Mouse (Mus musculus) central nervous system, embryonic 14 days (tissue): ENCODE data around the gene Klhl35. TPM values are rescaled to one million over a fixed set of nuclear protein-coding genes. Genes with fewer than 3 reads are reported as not detected.

Experiments used
- polyA plus RNA-seq: library from polyadenylated mRNA; depleted of rRNA; stranded (reverse); fragments of >200 nt; gene quantifications from 2 replicates; pipeline ENCODE4 v1.2.3, GENCODE M21; 2012; rRNA removed

Gene Klhl35
- 13.4 and 15.2 TPM in 2 replicates for polyA plus RNA-seq

DNA sequence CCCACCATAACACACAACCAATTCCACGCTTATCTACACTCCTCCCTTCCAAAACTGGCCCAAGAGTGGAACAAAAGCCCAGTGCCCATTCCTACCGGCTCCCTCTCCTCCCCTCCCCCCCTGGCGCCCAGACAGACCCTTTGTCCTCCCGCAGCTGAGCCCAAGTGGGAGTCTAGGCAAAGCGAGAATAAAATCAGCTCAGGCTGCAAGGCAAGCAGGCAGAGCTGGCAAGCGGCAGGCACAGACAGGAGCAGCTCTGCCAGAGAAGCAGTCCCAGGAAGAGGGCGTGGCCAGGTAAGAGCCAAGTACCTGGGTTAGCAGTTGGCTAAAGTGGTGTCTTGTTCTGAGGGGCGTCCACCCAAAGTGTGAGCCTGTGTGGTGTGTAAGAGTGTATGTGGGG, at the start of gene Klhl35:
Klhl35 (plus strand) TSS at position 194 of the 400 bp plus-strand sequence.

DNA sequence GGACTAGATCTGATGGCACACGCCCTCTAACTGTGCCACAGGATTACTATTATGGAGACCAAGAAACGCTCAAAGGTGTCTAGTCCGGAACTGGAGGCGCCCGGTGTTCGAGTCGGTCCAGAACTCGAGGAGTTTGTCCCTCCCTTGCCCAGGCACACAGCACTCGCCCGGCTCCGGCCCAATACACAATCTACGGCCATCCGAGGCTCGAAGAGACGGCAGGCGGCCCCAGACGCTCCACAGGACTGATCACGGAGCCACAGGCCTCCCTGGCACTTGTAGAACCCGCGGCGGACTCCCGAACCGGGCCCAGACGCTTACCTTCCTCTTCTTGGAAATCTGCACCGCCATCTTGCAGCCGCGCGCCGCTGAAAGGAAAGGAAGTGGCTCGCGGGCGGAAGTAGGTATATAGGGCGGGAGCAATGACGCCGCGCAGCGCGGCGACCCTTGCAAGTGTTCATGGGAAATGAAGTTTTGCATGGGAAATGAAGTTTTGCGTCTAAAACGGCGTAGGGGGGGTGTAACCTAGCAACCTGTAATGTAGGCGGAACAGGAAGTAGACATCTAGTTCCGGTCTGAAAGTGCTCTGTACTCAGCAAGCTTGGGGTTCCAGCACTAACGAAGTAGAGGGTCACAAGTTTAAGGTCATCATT, 17.6 kb downstream of the Klhl35 start, which contains the start of gene Rps3:
Rps3 (minus strand) TSS at position 468 of the 653 bp plus-strand sequence.

Other genes with a start within 250 kb of the Klhl35 start
- gene Mogat2, start 227.4 kb upstream of the Klhl35 start, polyA plus RNA-seq, result 1.4 and 1.8 TPM in 2 replicates
- 104 and 112 TPM in 2 replicates for gene Map6, start 198.6 kb upstream of the Klhl35 start, polyA plus RNA-seq
- 272 and 525 TPM in 2 replicates for gene Serpinh1, start 112.8 kb upstream of the Klhl35 start, polyA plus RNA-seq
- 39.6 and 46.2 TPM in 2 replicates for gene Gdpd5, start 84.6 kb upstream of the Klhl35 start, polyA plus RNA-seq
- gene Rps3, start 17.7 kb downstream of the Klhl35 start, polyA plus RNA-seq, result 859 and 869 TPM in 2 replicates
- 41.2 and 42.0 TPM in 2 replicates for gene Arrb1, start 69.5 kb downstream of the Klhl35 start, polyA plus RNA-seq
- gene Tpbgl, start 161.1 kb downstream of the Klhl35 start, polyA plus RNA-seq, result 0.69 and 1.7 TPM in 2 replicates
- 6.0 and 6.2 TPM in 2 replicates for gene Slco2b1, start 245.3 kb downstream of the Klhl35 start, polyA plus RNA-seq